Mouse (Mus musculus) mature B cell (primary cell): ENCODE results near the gene Arl3.
"Not testable (repeated sequence)": the region's sequence is repeated elsewhere in the genome, so short reads cannot be mapped to it uniquely, and the experiment has no call there.

Experiments
- in situ Hi-C: fragments of 300-500 bp; cut with MboI; formaldehyde crosslinking; loops from 2 replicates; pipeline ENCODE4 v1.14.3; 2019

The Arl3 gene

GRCm38 (mm10) chr19:46591575-46591974 lies 18.6 kb upstream of the Arl3 start:
- in situ Hi-C loops = no loop called here

- in situ Hi-C loops = loop anchor here (10.0 kb wide), 1 partner anchor 157 kb away; no protein-coding TSS in a partner anchor
These were observed 15.0 kb upstream of the Arl3 start for GRCm38 (mm10) chr19:46587823-46588508.

- in situ Hi-C loops = no loop called here
These were observed 2.2 kb upstream of the Arl3 start for GRCm38 (mm10) chr19:46575196-46575595.

- in situ Hi-C loops = no loop called here
These were observed 992 bp upstream of the Arl3 start for GRCm38 (mm10) chr19:46573990-46574389.

- in situ Hi-C loops = no loop called here
These were observed 450 bp downstream of the Arl3 start for GRCm38 (mm10) chr19:46572548-46572947.

GRCm38 (mm10) chr19:46571878-46572244 lies 1.1 kb downstream of the Arl3 start:
- in situ Hi-C loops = no loop called here

- in situ Hi-C loops = not testable (repeated sequence)
These were observed 1.7 kb downstream of the Arl3 start for GRCm38 (mm10) chr19:46571211-46571877.

GRCm38 (mm10) chr19:46564043-46564462 lies 8.9 kb downstream of the Arl3 start:
- in situ Hi-C loops = no loop called here

- in situ Hi-C loops = no loop called here
These were observed 9.4 kb downstream of the Arl3 start for GRCm38 (mm10) chr19:46563603-46564002.

GRCm38 (mm10) chr19:46562581-46563515 lies 10.2 kb downstream of the Arl3 start:
- in situ Hi-C loops = no loop called here

GRCm38 (mm10) chr19:46562132-46562531 lies 10.9 kb downstream of the Arl3 start:
- in situ Hi-C loops = no loop called here

GRCm38 (mm10) chr19:46558631-46559030 lies 14.4 kb downstream of the Arl3 start:
- in situ Hi-C loops = no loop called here

- in situ Hi-C loops = no loop called here
These were observed 15.0 kb downstream of the Arl3 start for GRCm38 (mm10) chr19:46558009-46558408.

GRCm38 (mm10) chr19:46553541-46553955 lies 19.4 kb downstream of the Arl3 start:
- in situ Hi-C loops = no loop called here

GRCm38 (mm10) chr19:46552496-46552895 lies 20.5 kb downstream of the Arl3 start:
- in situ Hi-C loops = no loop called here

GRCm38 (mm10) chr19:46550385-46550784 lies 22.6 kb downstream of the Arl3 start:
- in situ Hi-C loops = no loop called here

GRCm38 (mm10) chr19:46548110-46548509 lies 24.9 kb downstream of the Arl3 start:
- in situ Hi-C loops = no loop called here

- in situ Hi-C loops = no loop called here
These were observed 25.4 kb downstream of the Arl3 start for GRCm38 (mm10) chr19:46547565-46547964.

GRCm38 (mm10) chr19:46542750-46543149 lies 30.2 kb downstream of the Arl3 start:
- in situ Hi-C loops = no loop called here

- in situ Hi-C loops = no loop called here
These were observed 34.8 kb downstream of the Arl3 start for GRCm38 (mm10) chr19:46538213-46538612.

- in situ Hi-C loops = no loop called here
These were observed 35.6 kb downstream of the Arl3 start for GRCm38 (mm10) chr19:46537357-46537756.

GRCm38 (mm10) chr19:46534542-46535098 lies 38.4 kb downstream of the Arl3 start:
- in situ Hi-C loops = no loop called here
